Mouse (Mus musculus) activated CD4-positive, CD25-positive, alpha-beta regulatory T cell, adult 4 months (primary cell): ENCODE data around the gene Prcc. TPM values are rescaled to one million over a fixed set of nuclear protein-coding genes. Genes with fewer than 3 reads are reported as not detected.

Experiments used
- ATAC-seq: one replicate; pipeline ENCODE4 v1.8.0; 2017
- polyA plus RNA-seq, 2 experiments: library from polyadenylated mRNA; unstranded; fragments of 100-300 nt; shearing (Covaris generic); gene quantifications; one replicate each; pipeline ENCODE4 v1.2.1; 2017

Gene Prcc
- 1 to 10 TPM; 4.5 TPM for polyA plus RNA-seq

GRCm38 (mm10) chr3:87885281-87886003 is at the start of gene Prcc:
TSS of gene Prcc (minus strand) at chr3:87885608.
- ATAC-seq: peak; percentile 90

GRCm38 (mm10) chr3:87935201-87935600 is 49.8 kb upstream of the Prcc start:
- ATAC-seq: no peak

- ATAC-seq: no peak
Measured at GRCm38 (mm10) chr3:87934501-87934900, 49.1 kb upstream of the Prcc start.

- ATAC-seq: no peak
Measured at GRCm38 (mm10) chr3:87934026-87934425, 48.6 kb upstream of the Prcc start.

GRCm38 (mm10) chr3:87930078-87930795 is 44.8 kb upstream of the Prcc start, which contains the start of the genes Isg20l2 and Rrnad1:
TSS of gene Isg20l2 (plus strand) at chr3:87930314.
TSS of gene Rrnad1 (minus strand) at chr3:87930717.
- peak; percentile 91 for ATAC-seq

DNA sequence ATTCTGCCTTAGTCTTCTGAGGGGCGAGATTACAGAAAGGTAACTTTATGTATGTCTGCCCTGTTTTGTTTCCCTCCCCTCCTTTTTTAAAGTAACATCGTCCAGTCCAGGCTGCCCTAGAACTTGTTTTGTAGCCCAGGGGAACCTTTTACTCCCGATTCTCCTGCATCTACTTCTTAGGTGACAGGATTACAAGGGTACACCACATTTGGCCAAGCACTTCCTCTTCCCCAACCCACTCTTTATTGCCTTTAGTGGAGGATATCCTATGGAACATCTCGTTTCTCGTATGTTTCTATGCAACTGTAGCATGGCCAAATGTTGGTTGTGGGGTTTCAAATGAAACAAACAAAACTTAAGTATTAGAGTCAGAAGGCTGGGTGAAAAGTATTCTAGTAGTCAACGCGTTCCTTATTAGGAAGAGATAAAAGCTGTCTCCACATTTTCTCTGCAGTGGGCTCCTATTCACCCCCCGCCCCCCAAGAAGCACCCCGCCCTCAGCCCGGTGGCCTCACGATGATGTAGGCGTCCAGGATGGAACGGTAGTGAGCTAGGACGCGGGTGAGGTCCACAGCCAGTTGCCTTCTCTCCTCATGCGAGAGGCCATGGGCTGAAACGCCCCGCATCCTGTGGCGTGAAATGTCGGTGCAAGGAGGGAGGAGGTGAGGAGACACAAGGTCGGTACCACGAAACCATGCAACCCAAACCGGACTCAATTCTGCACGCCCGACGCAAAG is 44.1 kb upstream of the Prcc start:
- peak; percentile 16 for ATAC-seq

- ATAC-seq: no peak
Measured at GRCm38 (mm10) chr3:87927452-87927851, 42.0 kb upstream of the Prcc start.

DNA sequence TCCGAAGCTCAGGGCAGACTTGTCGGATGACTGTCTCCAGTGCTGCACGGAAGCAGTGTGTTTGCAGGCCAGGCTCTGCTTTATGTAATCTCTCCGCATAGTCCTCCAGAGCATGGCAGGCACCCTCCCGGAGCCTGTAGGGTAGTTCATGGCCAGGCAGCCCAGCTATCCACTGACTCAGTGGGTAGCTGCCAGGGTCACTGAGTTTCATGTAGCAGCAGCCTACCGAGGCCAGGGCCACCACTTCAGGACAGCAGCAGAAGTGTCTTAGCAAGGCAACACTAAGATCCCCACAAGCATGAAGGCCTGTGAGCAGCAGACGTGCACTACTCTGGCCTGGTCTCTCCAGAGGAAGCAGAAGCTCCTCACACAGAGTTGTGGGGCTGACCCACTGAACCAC is 39.6 kb upstream of the Prcc start:
- no peak for ATAC-seq

DNA sequence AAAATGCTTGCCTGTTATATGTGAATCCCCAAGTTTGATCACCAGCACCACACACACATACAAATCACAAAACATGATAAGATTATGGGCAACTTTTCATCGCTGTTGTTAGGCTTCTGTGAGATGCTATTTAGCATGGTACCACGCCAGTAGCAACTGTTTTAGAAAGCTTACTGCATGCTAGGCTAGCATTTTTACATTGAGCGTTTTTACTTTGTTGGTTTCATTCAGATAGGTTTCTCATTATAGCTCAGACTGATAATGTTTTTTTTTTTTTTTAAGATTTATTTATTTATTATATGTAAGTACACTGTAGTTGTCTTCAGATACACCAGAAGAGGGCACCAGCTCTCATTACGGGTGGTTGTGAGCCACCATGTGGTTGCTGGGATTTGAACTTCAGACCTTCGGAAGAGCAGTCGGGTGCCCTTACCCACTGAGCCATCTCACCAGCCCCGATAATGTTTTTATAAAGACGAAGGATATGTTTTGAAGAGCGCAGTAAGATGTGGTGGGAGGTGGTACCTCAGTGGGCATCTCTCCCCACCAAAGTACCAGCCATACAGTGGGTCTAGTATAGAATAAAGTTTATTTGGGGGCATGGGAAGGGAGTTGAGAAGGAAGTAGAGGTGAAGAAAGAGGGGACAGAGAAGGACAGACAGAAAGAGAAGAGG is 35.0 kb upstream of the Prcc start:
- ATAC-seq: no peak

DNA sequence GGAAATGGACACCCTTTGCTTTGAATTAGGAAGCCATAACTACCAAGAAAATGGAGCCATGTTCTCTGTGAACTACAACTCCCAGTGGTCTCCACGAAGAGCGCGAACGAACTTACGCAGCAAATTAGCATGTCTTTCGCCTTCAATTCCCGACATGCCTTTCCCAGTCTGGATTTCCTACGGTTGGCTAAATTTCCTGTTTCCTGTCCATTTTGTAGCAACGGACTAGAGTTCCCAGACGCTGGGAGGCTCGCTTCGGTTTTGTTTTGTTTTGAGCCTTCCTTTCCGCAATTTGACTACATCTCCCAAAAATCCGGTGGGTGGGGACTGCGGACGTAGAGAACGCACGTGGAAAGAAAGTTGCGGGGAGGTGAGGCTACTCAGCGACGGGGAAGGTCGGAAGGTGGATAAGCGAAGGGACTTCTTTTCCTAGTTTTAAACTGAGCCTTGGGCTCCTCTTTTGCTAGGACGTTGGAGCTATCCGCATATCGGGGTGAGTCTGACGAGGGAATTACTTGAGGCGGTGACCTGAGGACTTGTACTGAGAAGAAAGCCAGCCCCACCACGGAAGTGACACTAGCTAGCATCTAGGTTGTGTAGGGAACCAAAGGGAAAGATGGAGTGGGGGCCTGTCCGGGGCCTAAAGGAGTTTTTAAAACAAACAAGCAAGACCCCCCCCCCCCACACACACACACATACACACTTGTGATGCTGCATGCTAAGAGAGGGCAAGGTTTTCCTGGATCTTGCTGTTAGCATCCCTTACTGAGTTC is 34.1 kb upstream of the Prcc start, which contains the start of gene Mrpl24:
TSS of gene Mrpl24 (plus strand) at position 171 of the 773 bp plus-strand sequence.
- ATAC-seq: peak; percentile 82

DNA sequence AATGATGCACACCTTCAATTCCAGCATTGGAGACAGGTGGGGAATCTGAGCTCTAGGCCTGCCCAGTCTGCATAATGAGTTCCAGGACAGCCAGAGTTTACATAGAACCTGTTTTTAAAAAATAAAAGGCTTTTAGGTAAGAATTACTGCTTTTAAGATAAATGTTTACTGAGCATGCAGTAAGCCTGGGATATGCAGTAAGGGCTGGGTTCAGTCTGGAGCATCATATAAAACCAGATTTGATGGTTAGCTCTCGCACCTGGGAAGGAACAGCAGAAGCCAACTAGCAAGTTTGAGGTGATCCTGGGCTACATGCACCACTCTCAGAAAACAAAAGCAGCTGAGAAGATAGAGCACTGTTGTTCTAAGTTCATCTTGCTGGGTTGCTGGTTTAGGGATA is 33.1 kb upstream of the Prcc start:
- ATAC-seq: no peak

DNA sequence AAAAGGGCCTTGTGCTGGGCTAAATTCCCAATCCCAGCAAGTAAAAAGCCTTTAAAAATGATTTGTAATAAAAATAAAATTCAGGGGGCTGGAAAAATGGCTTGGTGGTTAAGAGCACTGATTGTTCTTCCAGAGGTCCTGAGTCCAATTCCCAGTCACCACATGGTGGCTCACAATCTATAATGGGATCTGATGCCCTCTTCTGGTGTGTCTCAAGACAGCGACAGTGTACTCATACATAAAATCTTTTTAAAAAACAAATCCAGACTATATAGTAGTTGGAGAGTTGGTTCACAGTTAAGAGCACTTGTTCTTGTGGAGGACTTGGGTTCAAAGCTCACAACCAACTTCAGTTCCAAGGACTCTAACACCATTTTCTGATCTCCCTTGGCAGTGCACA is 31.6 kb upstream of the Prcc start:
- ATAC-seq: no peak

GRCm38 (mm10) chr3:87913891-87914290 is 28.5 kb upstream of the Prcc start:
- ATAC-seq: no peak

DNA sequence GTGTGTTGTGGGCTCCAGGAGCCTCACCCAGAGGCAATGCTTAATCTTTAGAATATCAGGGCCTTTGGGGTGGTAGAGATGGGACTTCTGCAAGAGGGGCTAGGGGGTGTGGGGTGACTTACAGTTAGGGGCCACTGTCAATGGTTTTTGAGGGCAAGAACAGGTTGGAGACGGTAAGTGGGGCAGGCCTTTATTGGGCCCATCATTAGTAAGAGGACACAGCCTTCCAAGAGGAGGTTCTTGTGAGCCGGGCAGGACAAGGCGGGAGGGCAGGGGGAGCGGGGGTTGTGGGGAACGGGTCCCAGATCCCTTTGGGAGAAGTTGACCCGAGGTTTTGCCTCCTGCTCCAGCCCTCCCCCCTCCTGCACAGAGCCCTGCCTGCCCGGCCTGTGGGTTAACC is 28.1 kb upstream of the Prcc start:
- no peak for ATAC-seq

GRCm38 (mm10) chr3:87910573-87911141 is 25.2 kb upstream of the Prcc start:
- ATAC-seq: no peak

- no peak for ATAC-seq
Measured at GRCm38 (mm10) chr3:87909874-87910273, 24.5 kb upstream of the Prcc start.

- no peak for ATAC-seq
Measured at GRCm38 (mm10) chr3:87909381-87909780, 24.0 kb upstream of the Prcc start.

- no peak for ATAC-seq
Measured at GRCm38 (mm10) chr3:87907906-87908305, 22.5 kb upstream of the Prcc start.

DNA sequence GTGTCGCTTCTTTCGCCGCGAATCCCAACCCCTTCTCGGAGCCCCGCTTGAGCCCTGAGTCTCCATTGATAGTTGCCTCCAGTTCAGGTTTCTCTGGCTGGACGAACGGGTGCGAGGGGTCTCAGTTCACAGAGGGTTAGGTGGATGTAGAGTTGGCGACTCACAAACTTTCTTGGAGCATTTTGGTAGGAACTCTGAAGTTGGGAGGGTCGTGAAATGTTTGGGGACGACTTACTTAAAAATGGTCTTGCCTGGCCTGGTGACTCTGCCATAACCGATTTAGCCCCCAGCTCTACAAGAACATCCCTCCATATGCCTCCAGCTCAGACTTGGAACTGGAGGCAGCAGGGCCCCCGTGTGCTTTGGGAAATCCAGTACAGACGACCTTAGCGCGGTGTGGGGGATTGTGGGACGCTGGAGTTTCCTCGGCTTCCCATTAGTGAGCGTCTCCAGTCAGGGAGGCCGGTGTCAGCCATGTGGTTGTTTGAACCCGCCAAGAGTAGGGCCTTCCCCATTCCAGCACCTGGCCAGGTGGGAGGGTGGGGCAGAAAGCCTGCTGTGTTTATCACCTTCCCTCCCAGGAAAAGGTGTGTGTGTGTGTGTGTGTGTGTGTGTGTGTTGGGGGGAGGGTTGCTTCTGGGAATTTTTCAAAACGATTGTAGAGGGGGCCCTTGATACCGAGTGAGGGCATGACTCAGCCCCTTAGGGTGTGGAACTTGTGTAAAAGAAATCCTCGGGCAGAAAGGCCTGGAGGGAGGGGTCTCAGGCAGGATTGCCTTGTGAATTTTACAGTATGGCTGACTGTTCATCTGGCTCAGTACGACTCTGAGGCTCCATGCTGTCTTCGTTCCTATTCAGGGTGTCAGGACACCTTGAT is 21.8 kb upstream of the Prcc start:
- no peak for ATAC-seq

DNA sequence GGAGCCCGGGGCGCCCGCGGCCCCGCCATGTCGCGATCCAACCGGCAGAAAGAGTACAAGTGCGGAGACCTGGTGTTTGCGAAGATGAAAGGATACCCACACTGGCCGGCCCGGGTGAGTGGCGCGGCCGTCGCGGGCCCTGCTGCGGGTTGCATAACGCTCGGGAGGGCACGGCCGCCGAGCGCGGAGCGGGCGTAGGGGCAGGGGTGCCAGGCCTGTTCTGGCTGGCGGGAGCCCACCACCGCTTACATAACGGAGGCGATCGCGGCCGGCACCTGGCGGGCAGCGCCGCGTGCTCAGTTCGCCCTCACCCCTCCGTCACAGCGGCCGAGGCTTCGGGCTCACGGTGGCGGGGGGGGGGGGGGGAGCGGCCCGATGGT is 21.2 kb upstream of the Prcc start:
- peak; percentile 15 for ATAC-seq
